Mouse (Mus musculus) brain, embryonic 14.5 days (tissue): ENCODE results near the gene Acp6.

Source experiments
- CTCF ChIP-seq: fragments of 200-500 bp; IDR thresholded peaks from 2 replicates; pipeline ENCODE4 v1.5.1; 2012; ENCODE audit warnings: inconsistent platforms, mild to moderate bottlenecking, moderate library complexity, borderline replicate concordance; ENCODE audit not compliant: insufficient read depth, insufficient read length; ENCODE audit errors: extremely low read depth
- POLR2A ChIP-seq: fragments of 200-500 bp; IDR thresholded peaks from 2 replicates; pipeline ENCODE4 v1.6.1; 2012; ENCODE audit warnings: mild to moderate bottlenecking, inconsistent platforms, borderline replicate concordance; ENCODE audit not compliant: poor library complexity, insufficient read depth, insufficient read length, severe bottlenecking; ENCODE audit errors: extremely low read depth

- TF ChIP-seq CTCF (no peak), POLR2A (no peak)
Observed at GRCm38 (mm10) chr3:97117511-97117910, 41.1 kb upstream of the Acp6 start.
